Mouse (Mus musculus) midbrain, embryonic 15.5 days (tissue): Measurements from ENCODE around the gene Slc25a30. TPM values are rescaled to one million over a fixed set of nuclear protein-coding genes. Genes with fewer than 3 reads are reported as not detected.

Experiments used
- ATAC-seq: fragments of 200-750 bp; cut with Nextera tagmentation; replicated peaks from 2 replicates; pipeline ENCODE4 v1.8.0; 2017; ENCODE audit warnings: moderate TSS enrichment
- H3K27ac ChIP-seq: fragments of 300-500 bp; sonication (generic); 2 replicates; pipeline ENCODE4 v1.5.1; 2015; ENCODE audit warnings: mild to moderate bottlenecking, inconsistent platforms
- H3K27me3 ChIP-seq: fragments of 300-500 bp; sonication (generic); replicated peaks from 2 replicates; pipeline ENCODE4 v1.6.1; 2015; ENCODE audit warnings: inconsistent platforms
- H3K36me3 ChIP-seq: fragments of 300-500 bp; sonication (generic); replicated peaks from 2 replicates; pipeline ENCODE4 v1.6.1; 2015; ENCODE audit warnings: inconsistent platforms
- H3K4me1 ChIP-seq: fragments of 300-500 bp; sonication (generic); 2 replicates; pipeline ENCODE4 v1.6.1; 2015; ENCODE audit warnings: inconsistent platforms
- H3K4me2 ChIP-seq: fragments of 300-500 bp; sonication (generic); 2 replicates; pipeline ENCODE4 v1.6.1; 2015; ENCODE audit warnings: inconsistent platforms, mild to moderate bottlenecking, moderate library complexity
- H3K4me3 ChIP-seq: fragments of 300-500 bp; sonication (generic); 2 replicates; pipeline ENCODE4 v1.5.1; 2015; ENCODE audit warnings: mild to moderate bottlenecking, inconsistent platforms
- H3K9ac ChIP-seq: fragments of 300-500 bp; sonication (generic); 2 replicates; pipeline ENCODE4 v1.6.1; 2015; ENCODE audit warnings: mild to moderate bottlenecking, inconsistent platforms
- H3K9me3 ChIP-seq: fragments of 300-500 bp; sonication (generic); 2 replicates; pipeline ENCODE4 v1.6.1; 2016; ENCODE audit warnings: inconsistent platforms
- WGBS: fragments of 180-500 bp; shearing (Covaris S2); methylation state at CpG from one replicate; pipeline ENCODE4 v1.1.7; 2015; ENCODE audit warnings: mixed read lengths; 5-methylcytosine and 5-hydroxymethylcytosine counted together
- polyA plus RNA-seq: library from polyadenylated mRNA; unstranded; fragments of >200 nt; fragmentation: Nextera tagmentation; extraction: Ambion mirVana; gene quantifications from 2 replicates; pipeline ENCODE4 v1.2.1, GENCODE M21; 2015

The Slc25a30 gene
- polyA plus RNA-seq, 1 experiment from 2014 or later, result 10.4 TPM

DNA sequence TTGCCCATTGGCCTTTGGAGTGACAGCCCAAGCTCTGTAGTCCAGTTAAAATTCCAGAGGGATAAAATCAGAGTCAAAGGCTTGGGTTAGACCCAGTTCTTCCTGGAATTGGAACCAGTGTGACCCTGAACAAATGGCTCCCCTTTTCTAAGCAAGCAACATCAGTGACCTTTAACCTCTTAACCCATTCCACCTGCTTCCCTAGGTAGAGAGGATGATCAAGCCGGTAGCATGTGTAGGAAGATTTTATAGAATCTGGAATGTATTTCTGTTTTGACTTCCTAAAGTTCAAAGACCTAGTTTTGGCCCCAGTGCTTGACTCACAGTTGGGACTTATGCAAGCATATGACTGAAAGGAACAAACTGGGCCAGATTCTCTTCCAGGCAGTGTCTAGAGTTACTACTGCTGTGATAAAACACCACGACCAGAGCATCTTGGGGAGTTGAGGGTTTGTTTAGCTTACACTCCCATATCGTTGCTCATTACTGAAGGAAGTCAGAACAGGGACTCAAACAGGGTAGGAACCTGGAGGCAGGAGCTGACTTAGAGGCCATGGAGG, 40.1 kb upstream of the Slc25a30 start:
- peaks cover 10% of the 10 kb centered on the region; the same call in 1 of the 2 replicates for H3K27me3 ChIP-seq
- H3K36me3 ChIP-seq, result no peaks in the 10 kb centered on the region
- 0 out of 2 replicates have a peak, but pooled peaks cover 4% of the 10 kb centered on the region for H3K4me1 ChIP-seq
- WGBS, result 78% methylated on average over 3 of the region's 3 CpGs
- H3K4me3 ChIP-seq, result no peak overlapping the region
- no peak overlapping the region for H3K9ac ChIP-seq
- no peak overlapping the region for H3K27ac ChIP-seq
- no peak overlapping the region for H3K4me2 ChIP-seq
- no peaks in the 10 kb centered on the region for H3K9me3 ChIP-seq
- no peak for ATAC-seq

DNA sequence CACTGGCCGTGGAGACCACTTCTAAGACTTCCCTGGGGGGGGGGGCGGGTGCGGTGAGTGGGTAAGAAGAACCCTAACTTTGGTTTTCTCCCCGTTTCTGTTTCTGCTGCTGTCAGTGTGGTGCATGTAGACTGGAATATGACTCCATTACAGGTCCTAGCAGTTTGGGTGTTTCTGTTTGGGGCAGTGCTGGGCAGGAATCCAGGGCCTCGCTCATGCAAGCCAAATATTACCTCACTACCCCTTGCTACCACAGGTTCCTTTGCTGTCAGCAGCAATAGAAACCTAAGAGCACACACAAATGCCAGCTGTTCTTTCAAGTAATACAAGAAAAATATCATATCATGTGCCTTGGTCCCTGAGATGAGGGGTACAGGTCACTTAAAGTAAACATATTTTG, 33.2 kb upstream of the Slc25a30 start:
- no peaks in the 10 kb centered on the region for H3K9me3 ChIP-seq
- 90% methylated on average over 5 of the region's 5 CpGs for WGBS
- no peak overlapping the region for H3K9ac ChIP-seq
- H3K4me2 ChIP-seq, result no peak overlapping the region
- H3K27me3 ChIP-seq, result no peaks in the 10 kb centered on the region
- no peak overlapping the region for H3K27ac ChIP-seq
- H3K4me1 ChIP-seq, result no peaks in the 10 kb centered on the region
- H3K36me3 ChIP-seq, result no peaks in the 10 kb centered on the region
- no peak overlapping the region for H3K4me3 ChIP-seq
- ATAC-seq, result no peak

- no peak overlapping the region for H3K4me2 ChIP-seq
- H3K4me3 ChIP-seq, result no peak overlapping the region
- no peaks in the 10 kb centered on the region for H3K36me3 ChIP-seq
- ATAC-seq, result no peak
- 81% methylated on average over 2 of the region's 2 CpGs for WGBS
- no peaks in the 10 kb centered on the region for H3K27me3 ChIP-seq
- H3K4me1 ChIP-seq, result no peaks in the 10 kb centered on the region
- H3K27ac ChIP-seq, result no peak overlapping the region
- H3K9me3 ChIP-seq, result no peaks in the 10 kb centered on the region
- H3K9ac ChIP-seq, result no peak overlapping the region
Observed at GRCm38 (mm10) chr14:75819341-75819740, 32.5 kb upstream of the Slc25a30 start.

GRCm38 (mm10) chr14:75818528-75818927, 31.7 kb upstream of the Slc25a30 start:
- Histone ChIP-seq H3K36me3 (no peaks in the 10 kb centered on the region), H3K4me2 (no peak overlapping the region), H3K27ac (no peak overlapping the region), H3K4me3 (no peak overlapping the region), H3K9me3 (no peaks in the 10 kb centered on the region), H3K9ac (no peak overlapping the region), H3K4me1 (no peaks in the 10 kb centered on the region), H3K27me3 (no peaks in the 10 kb centered on the region)
- no peak for ATAC-seq
- 94% methylated on average over 2 of the region's 2 CpGs for WGBS

DNA sequence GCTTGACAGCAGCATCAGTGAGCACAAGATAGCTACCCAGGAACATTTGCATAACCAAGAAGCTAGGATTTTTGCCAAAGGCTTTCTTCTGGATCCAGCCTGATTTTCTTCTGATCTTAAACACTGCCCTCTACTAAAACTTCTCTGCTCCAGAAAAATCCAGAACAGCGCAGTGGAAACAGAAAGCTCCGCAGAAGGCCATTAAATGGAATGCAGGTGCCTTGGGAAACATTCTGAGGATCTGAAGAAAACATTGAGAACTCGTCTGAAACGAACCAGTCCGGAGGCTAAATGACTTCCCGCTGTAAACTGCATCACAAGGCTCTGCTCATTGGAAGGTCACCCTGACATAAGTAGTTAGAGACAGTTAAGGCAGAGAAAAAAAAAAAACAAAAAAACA, 23.1 kb upstream of the Slc25a30 start:
- Histone ChIP-seq H3K9me3 (no peaks in the 10 kb centered on the region), H3K27me3 (no peaks in the 10 kb centered on the region), H3K36me3 (no peaks in the 10 kb centered on the region), H3K4me1 (no peaks in the 10 kb centered on the region), H3K4me3 (no peak overlapping the region), H3K27ac (no peak overlapping the region), H3K9ac (no peak overlapping the region), H3K4me2 (no peak overlapping the region)
- 88% methylated on average over 6 of the region's 6 CpGs for WGBS
- ATAC-seq, result no peak

DNA sequence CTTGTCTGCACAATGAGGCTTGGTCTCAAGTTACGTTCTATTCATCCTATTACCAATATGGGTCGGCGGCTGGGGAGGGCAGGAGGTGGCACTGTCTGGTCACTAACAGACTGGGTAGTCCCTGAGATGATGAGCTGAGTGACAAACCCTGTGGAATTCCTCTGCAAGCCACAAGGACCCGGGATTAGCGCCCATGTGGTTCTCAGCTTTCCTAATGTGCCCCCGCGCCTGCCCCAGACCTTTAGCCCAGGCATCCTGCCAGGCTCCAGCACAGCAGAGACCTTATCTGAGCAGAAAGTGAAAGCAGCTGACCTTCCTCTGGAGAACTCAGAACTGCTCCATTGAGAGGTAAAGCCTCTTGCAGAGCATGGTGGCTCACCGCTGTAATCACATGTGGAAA, 21.0 kb upstream of the Slc25a30 start:
- no peaks in the 10 kb centered on the region for H3K9me3 ChIP-seq
- no peak overlapping the region for H3K4me3 ChIP-seq
- H3K36me3 ChIP-seq, result no peaks in the 10 kb centered on the region
- H3K27me3 ChIP-seq, result no peaks in the 10 kb centered on the region
- H3K4me1 ChIP-seq, result no peaks in the 10 kb centered on the region
- H3K27ac ChIP-seq, result no peak overlapping the region
- no peak overlapping the region for H3K4me2 ChIP-seq
- 71% methylated on average over 8 of the region's 8 CpGs for WGBS
- no peak for ATAC-seq
- H3K9ac ChIP-seq, result no peak overlapping the region

DNA sequence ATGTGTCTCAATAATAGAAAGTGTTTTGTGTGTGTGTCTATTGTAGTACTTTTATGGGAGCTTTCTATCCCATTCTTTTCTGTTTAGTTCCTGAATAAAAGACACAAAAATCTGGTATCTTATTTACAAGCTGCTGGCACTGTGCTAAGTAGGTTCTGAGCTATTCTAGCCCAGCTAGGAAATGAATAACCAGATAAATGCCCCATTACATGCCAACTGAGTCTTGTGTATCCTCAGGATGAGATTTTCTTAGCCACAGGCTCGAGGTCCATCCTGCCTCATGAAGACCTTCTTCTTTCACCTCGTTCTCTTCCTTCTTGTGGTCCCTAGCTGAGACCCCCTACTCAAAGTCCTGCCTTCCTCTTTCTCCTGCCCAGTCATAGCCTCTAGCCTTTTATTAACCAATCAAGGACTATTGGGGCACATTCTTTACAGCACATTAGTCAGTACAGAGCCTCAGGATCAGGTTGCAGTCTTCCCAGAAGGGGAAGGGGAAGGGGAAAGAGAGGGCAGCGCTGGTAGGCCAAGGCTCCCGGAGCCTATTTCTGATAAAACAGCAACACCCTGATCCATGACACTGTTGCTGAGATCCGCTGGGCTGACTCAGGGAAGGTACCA, 11.0 kb upstream of the Slc25a30 start:
- H3K27me3 ChIP-seq, result no peaks in the 10 kb centered on the region

GRCm38 (mm10) chr14:75795918-75796317, 9.1 kb upstream of the Slc25a30 start:
- Histone ChIP-seq H3K4me1 (no peaks in the 10 kb centered on the region), H3K4me3 (no peak overlapping the region), H3K4me2 (no peak overlapping the region), H3K27me3 (no peaks in the 10 kb centered on the region), H3K9ac (no peak overlapping the region), H3K27ac (no peak overlapping the region), H3K36me3 (no peaks in the 10 kb centered on the region), H3K9me3 (no peaks in the 10 kb centered on the region)
- WGBS, result 86% methylated on average over 4 of the region's 4 CpGs
- no peak for ATAC-seq

More for the DNA sequence above, 11.0 kb upstream of the Slc25a30 start:
- H3K27ac ChIP-seq, result no peak overlapping the region
- no peaks in the 10 kb centered on the region for H3K9me3 ChIP-seq
- H3K4me3 ChIP-seq, result no peak overlapping the region
- H3K9ac ChIP-seq, result no peak overlapping the region
- H3K4me2 ChIP-seq, result no peak overlapping the region
- ATAC-seq, result no peak
- H3K4me1 ChIP-seq, result no peaks in the 10 kb centered on the region
- 61% methylated on average over 5 of the region's 5 CpGs for WGBS
- H3K36me3 ChIP-seq, result no peaks in the 10 kb centered on the region

GRCm38 (mm10) chr14:75794726-75795125, 7.9 kb upstream of the Slc25a30 start:
- H3K9me3 ChIP-seq, result no peaks in the 10 kb centered on the region
- no peak overlapping the region for H3K4me2 ChIP-seq
- no peak overlapping the region for H3K27ac ChIP-seq
- H3K9ac ChIP-seq, result no peak overlapping the region
- ATAC-seq, result no peak
- H3K4me3 ChIP-seq, result no peak overlapping the region
- no peaks in the 10 kb centered on the region for H3K36me3 ChIP-seq
- no peaks in the 10 kb centered on the region for H3K4me1 ChIP-seq
- WGBS, result 82% methylated on average over 5 of the region's 5 CpGs
- no peaks in the 10 kb centered on the region for H3K27me3 ChIP-seq

GRCm38 (mm10) chr14:75794324-75794723, 7.5 kb upstream of the Slc25a30 start:
- H3K4me2 ChIP-seq, result no peak overlapping the region
- 74% methylated on average over 6 of the region's 6 CpGs for WGBS
- H3K9ac ChIP-seq, result no peak overlapping the region
- H3K36me3 ChIP-seq, result no peaks in the 10 kb centered on the region
- H3K27ac ChIP-seq, result no peak overlapping the region
- H3K4me1 ChIP-seq, result no peaks in the 10 kb centered on the region
- no peak for ATAC-seq
- no peak overlapping the region for H3K4me3 ChIP-seq
- H3K27me3 ChIP-seq, result no peaks in the 10 kb centered on the region
- no peaks in the 10 kb centered on the region for H3K9me3 ChIP-seq

GRCm38 (mm10) chr14:75793110-75793509, 6.3 kb upstream of the Slc25a30 start:
- no peaks in the 10 kb centered on the region for H3K4me1 ChIP-seq
- H3K9ac ChIP-seq, result no peak overlapping the region
- ATAC-seq, result no peak
- H3K4me3 ChIP-seq, result no peak overlapping the region
- WGBS, result 90% methylated on average over 4 of the region's 4 CpGs
- no peak overlapping the region for H3K27ac ChIP-seq
- 0 out of 2 replicates have a peak, but pooled peaks cover 4% of the 10 kb centered on the region for H3K27me3 ChIP-seq
- no peaks in the 10 kb centered on the region for H3K9me3 ChIP-seq
- no peak overlapping the region for H3K4me2 ChIP-seq
- H3K36me3 ChIP-seq, result no peaks in the 10 kb centered on the region

- ATAC-seq, result no peak
- no peak overlapping the region for H3K4me2 ChIP-seq
- no peak overlapping the region for H3K9ac ChIP-seq
- 89% methylated on average over 3 of the region's 3 CpGs for whole genome bisulfite sequencing
- H3K27ac ChIP-seq, result no peak overlapping the region
- no peak overlapping the region for H3K4me3 ChIP-seq
- H3K4me1 ChIP-seq, result peaks cover 4% of the 10 kb centered on the region; the same call in 1 of the 2 replicates
- H3K27me3 ChIP-seq, result 0 out of 2 replicates have a peak, but pooled peaks cover 5% of the 10 kb centered on the region
- no peaks in the 10 kb centered on the region for H3K36me3 ChIP-seq
- H3K9me3 ChIP-seq, result no peaks in the 10 kb centered on the region
Observed at GRCm38 (mm10) chr14:75791372-75791771, 4.5 kb upstream of the Slc25a30 start.

- no peak overlapping the region for H3K4me3 ChIP-seq
- H3K36me3 ChIP-seq, result no peaks in the 10 kb centered on the region
- H3K4me1 ChIP-seq, result peaks cover 10% of the 10 kb centered on the region
- no peak for ATAC-seq
- H3K27me3 ChIP-seq, result 0 out of 2 replicates have a peak, but pooled peaks cover 5% of the 10 kb centered on the region
- no peak overlapping the region for H3K4me2 ChIP-seq
- no peak overlapping the region for H3K9ac ChIP-seq
- H3K27ac ChIP-seq, result no peak overlapping the region
- 86% methylated on average over 3 of the region's 3 CpGs for WGBS
- H3K9me3 ChIP-seq, result no peaks in the 10 kb centered on the region
Observed at GRCm38 (mm10) chr14:75790411-75790996, 3.7 kb upstream of the Slc25a30 start.
